Mouse (Mus musculus) spleen, adult 2 months (tissue): ENCODE data around the gene Bcl2l12.

Source experiments
- CTCF ChIP-seq: fragments of 200-500 bp; IDR thresholded peaks from 2 replicates; pipeline ENCODE4 v1.5.1; 2011; ENCODE audit warnings: mild to moderate bottlenecking, inconsistent platforms; ENCODE audit not compliant: insufficient read depth, insufficient read length, insufficient replicate concordance; ENCODE audit errors: extremely low read depth
- POLR2A ChIP-seq: fragments of 200-500 bp; IDR thresholded peaks from 2 replicates; pipeline ENCODE4 v1.6.1; 2011; ENCODE audit warnings: low read depth, low read length, inconsistent platforms

DNA sequence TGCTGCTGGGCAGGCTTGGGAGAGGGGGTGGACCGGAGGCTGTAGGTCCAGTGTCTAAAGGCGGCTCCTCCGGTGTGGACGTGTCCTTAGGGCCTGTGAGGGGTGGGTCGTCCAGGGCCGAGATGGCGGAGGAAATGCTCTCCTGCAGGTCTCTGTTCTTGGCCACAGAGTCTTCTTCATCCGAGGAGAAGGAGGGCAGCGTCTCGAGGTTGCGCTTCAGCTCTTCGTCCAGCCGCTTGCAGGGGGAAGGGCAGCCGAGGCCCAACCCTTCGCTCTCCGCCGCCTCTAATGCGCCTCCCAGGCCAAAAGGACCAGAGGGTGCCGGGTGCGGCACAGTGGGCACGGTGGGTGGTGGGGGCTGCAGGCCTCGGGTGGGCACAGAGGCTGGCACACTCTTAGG, 47.2 kb upstream of the Bcl2l12 start:
- TF ChIP-seq CTCF (no peak), POLR2A (no peak)
